Mouse (Mus musculus): ENCODE measurements at regions not wholly inside any gene's neighbourhood (a gene's known extent, or its start where the extent isn't known, plus 50 kb on each side); places are given as distances from the start of the nearest gene placed in this dataset.

DNA sequence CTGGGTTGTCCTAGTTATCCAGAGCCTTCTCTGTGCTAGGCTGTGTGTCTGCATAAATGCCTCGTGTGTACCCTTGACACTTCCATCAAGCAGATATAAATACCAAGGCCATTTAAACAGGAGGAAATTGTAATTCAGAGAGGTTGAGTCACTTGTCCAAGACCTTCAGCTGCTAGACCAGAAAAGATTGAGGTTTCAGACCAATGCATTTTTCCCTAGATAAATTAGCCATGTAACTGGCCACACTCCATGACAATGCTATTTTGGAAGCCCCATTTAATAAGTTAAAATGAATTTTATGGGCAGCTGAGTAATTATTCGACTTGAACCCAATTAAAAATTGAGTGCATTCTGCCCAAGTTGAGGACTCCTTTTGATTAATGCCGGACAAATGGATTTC, 509.6 kb downstream of the 1810013L24Rik start:
- DNase-seq (ENCODE audit: low spot score): no peak

DNA sequence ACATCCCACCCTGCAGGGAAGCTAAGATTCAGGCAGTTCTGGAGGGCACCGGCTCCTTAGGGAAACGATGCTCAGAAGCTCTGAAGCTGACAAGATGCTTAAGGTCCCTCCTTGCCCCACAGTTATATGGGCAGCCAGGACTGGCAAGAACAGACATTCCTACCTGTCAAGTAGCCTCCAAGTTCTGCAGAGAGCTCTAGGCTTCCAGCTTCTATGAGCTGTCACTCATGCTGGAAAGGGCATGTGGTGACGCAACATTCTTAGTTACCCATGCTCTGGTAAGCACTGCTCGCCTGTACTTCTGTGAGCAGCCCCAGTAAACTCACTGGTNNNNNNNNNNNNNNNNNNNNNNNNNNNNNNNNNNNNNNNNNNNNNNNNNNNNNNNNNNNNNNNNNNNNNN, 511.3 kb downstream of the 1810013L24Rik start:
- no peak for DNase-seq (ENCODE audit: low spot score)

DNA sequence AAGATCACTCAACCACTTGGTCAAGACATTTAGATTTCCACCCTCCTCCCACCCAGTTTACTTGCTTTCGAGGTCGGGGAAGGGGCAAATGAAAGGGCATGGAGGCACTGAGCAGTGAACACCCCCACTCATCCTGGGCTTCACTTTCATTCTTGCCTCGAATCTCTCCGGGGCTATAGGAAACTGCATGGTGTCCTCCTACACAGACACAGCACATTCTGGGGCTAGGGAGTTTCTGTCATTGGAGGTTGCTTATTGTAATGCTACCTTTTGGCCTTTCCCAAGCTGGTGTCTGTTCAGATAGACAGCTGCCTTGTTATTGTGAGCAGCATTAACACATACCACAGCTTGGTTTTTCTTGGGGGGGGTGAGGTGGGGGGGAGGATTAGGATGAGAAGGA, 523.9 kb downstream of the 1810013L24Rik start:
- no peak for DNase-seq (ENCODE audit: low spot score)

DNA sequence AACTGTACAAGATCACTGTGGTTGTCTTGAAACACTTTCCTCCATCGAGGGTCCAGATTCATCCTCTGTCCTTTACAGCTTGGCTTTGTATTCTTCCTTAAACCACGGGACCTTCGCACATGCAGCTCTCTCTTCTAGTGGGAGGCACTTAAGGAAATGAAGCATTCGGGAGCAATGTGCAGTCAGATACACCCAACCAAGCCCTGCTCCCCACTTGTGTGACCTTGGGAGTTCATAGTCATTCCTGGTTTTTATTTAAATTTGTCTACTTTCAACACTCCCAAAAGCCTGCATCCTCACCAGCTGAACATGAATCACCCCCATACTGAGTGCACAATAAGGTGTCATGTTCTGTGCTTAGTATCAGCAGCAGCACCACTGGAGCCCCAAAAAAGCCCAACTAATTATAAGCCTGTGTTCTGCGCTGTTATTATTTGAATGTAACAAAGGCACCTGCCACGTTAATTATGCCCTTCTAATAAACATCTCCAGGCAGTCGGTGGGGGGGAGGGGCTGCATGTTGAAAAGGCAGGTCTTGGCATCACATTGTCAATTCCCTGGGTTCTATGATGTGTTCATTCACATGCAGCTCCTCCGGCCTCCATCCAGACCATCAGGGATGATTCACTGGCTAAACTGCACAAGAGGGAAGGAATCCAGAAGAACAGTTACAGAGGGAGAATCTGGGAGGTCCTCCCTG, 524.6 kb downstream of the 1810013L24Rik start:
- no peak for DNase-seq (ENCODE audit: low spot score)

DNA sequence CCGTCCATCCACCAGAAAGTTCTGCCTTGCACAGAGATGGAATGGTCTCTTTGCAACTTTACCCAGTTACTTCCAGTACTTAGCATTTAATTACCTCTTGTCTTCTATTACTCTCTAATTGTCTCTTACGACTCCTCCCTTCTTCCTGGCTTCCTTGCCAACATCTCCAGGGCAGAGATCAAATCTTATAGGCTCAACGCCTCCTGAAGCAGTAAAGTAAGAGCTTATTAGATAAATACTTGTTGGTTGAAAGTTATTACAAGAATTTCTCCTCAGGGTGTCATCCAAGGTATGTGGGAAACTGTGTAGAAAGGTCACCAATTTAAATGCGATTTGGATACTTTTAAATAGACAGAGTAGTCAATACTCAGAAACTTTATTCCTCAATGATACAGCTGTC, 528.8 kb downstream of the 1810013L24Rik start:
- no peak for DNase-seq (ENCODE audit: low spot score)

DNA sequence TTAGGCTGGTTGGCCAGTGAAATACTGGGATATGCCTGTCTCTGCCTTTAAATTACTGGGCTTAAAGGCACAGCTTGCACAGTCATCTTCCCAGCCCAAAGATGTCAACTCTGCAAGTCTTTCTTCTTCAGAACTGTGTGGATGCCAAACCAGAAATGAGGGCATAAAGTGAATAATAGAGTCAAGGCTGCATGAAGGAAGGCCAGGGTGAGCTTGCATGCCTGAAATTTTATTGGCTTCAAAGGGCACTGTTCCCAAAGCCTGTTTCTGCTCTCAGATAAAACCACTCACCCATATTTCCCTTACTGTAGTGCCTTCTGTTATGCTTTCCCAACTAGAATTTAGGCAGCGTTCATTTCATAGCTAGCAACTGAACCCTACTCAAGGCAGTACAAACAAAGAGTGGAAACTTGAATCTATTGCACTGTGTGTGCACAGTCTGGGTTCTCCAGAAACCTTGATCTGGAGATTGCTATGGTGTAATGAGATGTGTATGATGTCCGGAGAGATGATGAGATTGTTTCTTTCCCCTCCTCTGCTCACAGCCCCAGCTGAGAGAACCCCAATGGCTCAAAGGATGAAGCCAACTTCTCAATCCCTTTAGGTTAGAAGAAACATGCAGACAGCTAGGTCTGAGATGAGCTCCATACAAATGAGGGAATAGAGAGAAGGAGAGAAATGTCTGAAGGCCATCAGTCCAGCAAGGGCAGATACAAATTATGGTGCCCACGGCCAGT, 529.7 kb downstream of the 1810013L24Rik start:
- no peak for DNase-seq (ENCODE audit: low spot score)

DNA sequence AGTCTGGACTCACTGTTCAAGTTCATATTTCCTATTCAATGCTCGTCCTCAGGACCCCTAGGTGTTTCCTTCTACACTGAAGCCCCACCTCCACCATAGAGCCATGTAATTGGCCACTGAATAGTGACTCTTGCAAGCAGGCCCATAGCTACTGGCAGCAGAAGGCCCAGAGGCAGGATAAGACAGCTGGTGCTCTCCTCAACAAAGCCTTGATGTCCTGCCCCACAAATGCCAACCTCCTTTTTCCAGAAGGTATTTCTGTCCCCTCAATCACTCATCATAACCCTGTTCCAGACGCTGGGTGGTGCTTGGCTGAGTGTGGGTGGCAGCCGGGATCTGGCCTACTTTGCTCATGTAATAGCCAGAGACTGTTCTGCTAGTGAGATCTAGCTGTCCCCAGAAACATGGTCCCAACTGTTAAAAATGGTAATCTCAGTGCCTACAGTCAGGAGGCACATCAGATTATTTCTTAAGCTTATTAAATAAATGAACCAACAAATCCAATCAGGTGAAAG, 530.9 kb downstream of the 1810013L24Rik start:
- DNase-seq (ENCODE audit: low spot score): no peak

DNA sequence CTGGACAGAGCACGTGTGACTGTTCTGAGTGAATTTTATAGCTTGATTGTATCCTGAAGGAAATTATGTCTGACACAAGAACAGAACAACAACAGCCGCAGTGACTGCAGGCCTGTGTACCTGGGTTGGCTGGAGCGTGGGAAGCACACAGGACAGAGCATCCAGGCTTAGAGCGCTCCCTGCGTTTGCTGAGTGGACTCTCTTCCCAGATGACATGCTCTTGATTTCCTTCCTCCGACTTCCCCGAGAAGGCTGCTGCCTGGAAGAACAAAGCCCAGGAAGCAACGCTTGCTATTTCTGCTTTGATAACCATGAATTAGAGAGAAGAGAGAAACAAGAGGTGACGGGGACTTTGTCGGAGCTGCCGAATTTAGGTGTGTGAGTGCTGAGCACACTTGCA, 532.2 kb downstream of the 1810013L24Rik start:
- no peak for DNase-seq (ENCODE audit: low spot score)

DNA sequence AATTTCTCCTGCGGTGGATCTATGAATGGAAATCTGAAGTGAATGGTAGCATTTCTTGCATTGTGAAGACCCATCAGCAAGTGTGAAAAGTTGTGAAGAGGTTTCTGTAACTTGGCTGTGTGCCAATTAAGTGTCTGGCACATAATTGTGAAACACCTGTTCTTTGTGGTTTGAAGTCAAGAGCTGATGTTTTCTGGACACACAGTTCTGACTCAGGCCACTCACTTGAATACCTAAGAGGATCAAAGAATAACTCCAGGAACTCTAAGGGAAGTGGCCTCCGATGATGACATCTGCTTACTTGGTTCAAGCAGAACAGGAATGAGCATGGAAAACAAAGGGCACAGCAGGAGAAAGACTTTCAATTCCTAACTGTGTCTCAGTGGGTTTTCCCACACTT, 534.2 kb downstream of the 1810013L24Rik start:
- DNase-seq (ENCODE audit: low spot score): no peak

DNA sequence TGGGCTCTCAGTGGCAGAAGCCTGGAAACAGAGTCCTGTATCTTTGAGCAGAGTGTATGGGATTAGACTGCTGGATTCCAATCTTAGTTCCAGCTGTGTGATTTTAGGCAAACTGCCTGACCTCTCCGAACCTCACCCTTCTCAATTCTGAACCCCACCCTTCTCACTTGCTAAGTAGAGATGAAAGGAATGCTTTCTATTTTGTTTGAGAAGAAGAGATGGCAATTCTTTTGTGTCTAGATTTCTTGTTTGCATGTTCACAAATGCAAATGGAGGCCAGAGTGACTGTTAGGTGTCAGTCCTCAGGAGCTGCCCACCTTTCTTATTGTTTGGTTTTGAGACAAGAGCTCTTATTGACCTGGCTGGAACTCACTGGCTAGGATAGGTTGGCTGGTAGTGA, 561.1 kb downstream of the 1810013L24Rik start:
- DNase-seq (ENCODE audit: low spot score): no peak

DNA sequence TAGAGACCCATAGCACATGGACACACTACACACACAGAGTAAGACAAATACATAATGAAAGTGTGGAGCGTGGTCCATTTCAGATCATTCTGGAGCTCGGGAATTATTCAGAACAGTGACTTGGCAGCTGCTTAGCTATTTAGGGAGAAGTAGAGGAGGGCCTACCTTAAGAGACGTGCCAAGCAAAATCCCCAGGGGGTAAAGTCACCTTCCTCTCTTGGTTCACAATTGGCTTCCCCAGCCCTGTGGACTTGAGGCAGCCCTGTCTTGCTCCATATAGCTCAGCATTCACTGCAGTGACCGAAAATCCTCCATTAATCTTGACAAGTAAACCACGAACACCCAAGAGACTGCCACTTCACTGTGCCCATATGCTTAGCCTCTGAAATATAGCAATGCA, 574.8 kb downstream of the 1810013L24Rik start:
- DNase-seq (ENCODE audit: low spot score): no peak

DNA sequence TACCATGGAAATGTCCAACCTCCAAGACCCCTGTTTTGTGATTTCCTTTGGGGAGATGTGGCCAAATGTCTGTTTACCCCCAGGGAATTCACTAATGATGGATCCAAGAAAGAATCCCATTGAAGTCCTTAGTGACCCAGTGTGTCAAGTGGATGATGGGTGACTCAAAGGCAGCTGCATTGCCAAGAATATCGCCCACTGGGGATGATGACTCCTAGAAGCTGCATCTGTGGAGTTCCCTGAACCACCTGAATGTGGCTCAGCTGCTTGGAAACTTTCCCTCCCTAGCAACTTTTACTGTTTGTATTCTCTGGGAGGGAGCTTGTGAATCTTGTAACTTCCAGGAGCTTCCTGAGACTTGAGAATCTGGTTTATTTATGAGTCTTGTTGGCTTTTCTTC, 578.3 kb downstream of the 1810013L24Rik start:
- DNase-seq (ENCODE audit: low spot score): no peak

DNA sequence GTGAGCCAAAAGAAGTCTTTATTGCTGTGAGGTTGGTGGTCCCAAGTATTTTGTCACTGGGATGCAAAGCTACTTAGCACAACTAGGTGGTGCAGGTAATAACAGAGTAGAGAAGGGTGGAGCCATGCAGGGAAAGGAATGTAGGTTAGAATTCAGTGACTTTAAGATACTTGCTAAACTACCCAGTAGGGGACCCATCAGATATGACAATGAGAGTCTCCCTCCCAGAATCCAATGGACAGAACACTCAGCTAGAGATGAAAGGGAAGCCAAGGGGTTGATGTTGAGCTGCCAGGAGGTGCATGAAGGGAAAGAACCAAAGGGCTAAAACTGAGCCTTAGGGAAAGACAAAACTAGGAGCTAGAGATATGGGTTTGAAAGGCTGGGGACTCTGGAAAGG, 564.9 kb downstream of the Grin2a start:
- no peak for DNase-seq (ENCODE audit: low spot score)

DNA sequence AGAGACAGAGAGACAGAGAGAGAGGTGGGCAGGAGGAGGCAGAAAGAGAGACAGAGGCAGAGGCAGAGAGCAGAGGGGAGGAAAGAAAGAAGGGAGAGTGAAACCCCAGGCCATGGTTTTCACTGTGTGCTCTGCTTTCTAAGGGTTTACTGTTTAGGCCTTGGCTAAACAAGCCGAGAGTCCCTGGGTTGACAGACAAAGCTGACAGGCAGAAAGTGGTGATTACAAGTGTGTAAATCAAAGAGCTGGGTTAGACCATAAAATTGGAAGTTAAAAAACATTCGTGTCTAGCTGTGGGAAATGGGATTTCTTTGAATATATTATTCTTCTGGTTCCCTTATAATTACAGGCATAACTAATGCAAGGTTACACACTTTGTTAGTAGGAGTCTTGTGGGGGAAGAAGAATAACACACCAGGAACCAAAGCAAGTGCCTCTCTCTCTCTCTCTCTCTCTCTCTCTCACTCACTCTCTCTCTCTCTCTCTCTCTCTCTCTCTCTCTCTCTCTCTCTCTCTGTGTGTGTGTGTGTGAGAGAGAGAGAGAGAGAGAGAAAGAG, 556.0 kb downstream of the Grin2a start:
- DNase-seq (ENCODE audit: low spot score): no peak

DNA sequence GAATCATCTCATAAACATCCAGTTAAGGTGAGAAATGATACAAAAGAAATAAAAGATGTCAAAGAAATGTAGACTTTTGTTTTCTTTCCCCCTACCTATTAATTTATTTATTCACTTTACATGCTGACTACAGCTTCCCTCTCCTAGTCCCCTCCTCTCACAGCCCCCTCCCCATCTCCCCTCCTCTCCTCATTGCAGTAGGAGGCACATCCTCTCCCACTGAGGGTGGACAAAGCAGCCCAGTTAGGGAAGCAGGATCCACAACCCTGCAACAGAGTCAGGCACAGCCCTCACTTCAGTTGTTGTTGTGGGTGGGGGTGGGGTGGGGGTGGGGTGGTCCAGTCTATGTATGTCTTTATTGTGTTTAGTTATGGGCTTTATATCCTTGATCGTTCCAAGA, 555.5 kb downstream of the Grin2a start:
- no peak for DNase-seq (ENCODE audit: low spot score)

DNA sequence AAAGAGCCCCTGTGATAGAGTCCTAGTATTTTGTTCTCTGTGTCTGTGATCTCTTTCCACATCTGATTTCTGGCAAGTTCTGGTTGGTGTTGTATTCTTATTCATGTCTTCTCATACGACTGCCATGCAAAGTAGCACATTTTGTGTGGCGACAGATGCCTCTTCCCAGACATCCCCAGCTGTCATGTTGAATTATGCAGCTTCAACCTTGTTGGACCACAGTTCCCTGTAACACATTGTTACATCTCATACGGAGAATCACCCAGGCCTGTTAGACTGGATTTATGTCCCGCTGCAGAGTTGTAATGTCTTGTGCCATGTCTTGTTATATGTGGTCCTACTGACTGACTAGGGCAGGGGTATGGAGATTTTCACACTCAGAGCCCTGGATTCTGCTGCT, 543.3 kb downstream of the Grin2a start:
- DNase-seq (ENCODE audit: low spot score): no peak

DNA sequence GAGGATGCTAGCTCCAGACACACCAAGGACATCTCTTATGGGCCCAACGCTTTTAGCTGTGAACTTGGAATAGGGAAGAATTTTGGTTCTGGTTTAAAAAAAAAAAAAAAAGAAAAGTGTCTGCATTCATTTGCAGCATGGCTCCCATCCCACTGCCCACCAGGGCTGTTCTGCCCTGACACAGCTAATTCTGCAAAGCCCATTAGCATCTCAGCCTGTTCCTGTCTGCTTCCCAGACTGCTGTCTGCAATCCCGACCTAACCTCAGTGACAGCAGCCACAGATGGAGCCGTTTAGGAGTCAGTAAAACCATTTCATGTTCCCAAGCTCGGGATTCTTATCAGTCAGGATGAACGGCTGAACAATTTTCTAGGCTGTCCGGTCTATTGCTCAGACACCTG, 537.8 kb downstream of the Grin2a start:
- DNase-seq (ENCODE audit: low spot score): no peak

DNA sequence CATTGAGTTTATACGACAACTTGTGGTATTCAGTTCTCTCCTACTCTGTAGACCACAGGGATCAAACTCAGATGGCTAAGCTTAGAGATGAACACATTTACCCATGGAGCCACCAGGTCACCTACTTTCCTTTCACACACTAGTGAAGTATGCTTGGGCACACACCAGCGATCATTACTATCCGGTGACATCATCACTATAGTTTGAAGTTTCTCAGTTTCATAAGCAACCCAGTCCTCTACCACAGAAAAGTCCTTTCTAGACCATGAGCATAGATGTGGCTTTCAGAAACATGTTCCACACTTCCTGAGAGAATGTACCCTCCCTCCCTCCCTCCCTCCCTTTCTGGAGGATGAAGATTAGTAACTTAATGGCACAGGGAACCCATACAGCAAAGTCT, 532.9 kb downstream of the Grin2a start:
- DNase-seq (ENCODE audit: low spot score): no peak

DNA sequence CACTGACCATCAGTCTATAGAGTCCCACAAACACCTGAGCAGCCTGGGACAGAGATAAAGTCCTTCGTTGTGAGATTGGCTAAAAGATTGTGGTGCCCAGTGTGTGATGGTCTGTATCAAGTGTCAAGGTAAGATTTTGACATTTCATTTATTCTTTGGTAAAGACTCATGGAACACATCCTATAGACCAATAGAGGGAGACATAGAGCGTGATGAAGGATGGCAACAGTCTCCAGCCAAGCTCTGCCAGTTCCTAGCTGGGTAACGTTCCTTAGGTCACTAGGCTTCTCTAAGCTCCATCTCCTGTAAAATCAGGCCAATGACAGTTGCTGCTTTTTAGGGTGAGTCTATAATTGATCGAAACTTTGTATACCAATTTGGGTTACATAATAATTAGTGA, 526.0 kb downstream of the Grin2a start:
- DNase-seq (ENCODE audit: low spot score): no peak

DNA sequence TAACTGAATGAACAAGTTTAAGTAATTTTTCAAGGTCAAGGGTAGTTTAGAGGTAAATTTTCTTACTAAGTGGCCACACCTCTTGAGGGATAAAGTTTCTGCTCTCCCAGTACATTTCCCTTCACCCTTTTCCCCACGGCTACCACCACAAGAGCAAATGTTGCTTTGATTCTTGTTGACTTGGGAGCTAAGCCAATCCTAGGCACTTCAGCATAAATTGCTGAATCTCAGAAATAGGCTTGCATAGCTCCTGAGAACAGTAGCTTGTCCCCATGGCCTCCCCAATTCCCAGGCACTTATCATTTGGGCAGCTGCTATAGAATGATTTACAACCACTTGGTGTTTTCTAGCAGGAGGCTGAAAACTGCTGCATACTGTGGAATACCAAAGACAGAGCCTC, 510.1 kb downstream of the Grin2a start:
- no peak for DNase-seq (ENCODE audit: low spot score)

DNA sequence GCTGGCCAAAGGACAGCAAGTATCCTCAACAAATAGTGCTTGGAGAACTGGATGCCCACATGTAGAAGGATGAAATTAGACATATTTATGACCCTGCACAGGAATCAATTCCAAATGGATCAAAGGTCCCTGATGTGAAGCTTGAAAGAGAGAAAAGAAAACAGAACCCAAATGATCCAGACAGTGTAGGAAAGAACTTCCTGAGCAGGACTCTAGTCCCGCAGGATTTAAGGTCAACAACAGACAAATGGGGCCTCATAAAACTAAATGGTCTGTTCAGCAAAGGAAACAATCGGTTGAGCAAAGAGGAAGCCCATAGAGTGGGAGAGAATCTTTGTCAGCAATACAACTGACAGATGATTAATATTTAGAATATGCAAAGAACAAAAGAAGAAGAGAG, 497.1 kb downstream of the Grin2a start:
- DNase-seq (ENCODE audit: low spot score): no peak

DNA sequence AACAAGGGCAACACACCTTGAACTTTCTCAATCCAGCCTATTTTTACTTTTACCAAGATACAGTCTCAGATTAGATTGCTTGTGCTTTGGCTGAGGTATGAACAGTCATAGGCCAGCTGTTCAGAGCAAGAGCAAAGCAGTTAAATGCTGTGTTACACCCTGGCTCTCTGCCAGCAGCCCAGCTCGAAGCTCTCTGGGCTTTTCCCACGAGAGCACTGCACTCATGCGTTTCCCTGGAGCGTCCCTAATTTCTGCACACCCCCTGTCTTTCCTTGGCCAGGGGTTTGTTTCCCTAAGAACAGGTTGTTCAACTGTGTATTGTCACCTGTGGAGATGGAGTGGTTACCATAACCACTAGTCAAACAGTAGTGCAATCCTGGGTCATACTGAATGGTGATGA, 493.6 kb downstream of the Grin2a start:
- DNase-seq (ENCODE audit: low spot score): peak; percentile 3

DNA sequence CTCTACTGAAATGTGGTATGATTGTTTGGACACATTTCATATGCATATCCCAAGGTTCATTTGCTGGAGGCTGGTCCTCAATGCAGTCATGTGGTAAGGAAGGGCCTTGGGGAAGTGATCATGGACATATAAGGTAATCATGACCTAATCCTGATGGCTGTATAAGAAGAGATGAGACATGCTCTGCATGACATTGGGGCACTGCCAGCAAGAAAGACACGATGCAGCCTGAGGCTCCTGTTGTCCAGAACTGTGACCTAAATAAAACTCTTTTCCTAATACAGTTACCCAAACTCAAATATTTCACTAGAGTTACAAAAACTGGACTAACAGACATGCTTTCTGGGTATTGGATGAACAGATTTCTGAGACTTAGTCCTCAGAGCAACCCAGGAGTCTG, 485.7 kb downstream of the Grin2a start:
- no peak for DNase-seq (ENCODE audit: low spot score)
